Mouse (Mus musculus) embryonic facial prominence, embryonic 13.5 days (tissue): ENCODE data around the gene Grb10. TPM values are rescaled to one million over a fixed set of nuclear protein-coding genes. Genes with fewer than 3 reads are reported as not detected.

Source experiments
- ATAC-seq: fragments of 200-750 bp; cut with Nextera tagmentation; 2 replicates; pipeline ENCODE4 v1.8.0; 2017; ENCODE audit warnings: low read depth; ENCODE audit not compliant: insufficient number of reproducible peaks, insufficient read depth, low FRiP score, low TSS enrichment
- H3K27ac ChIP-seq: fragments of 300-500 bp; sonication (generic); 2 replicates; pipeline ENCODE4 v1.5.1; 2015; ENCODE audit warnings: moderate library complexity, mild to moderate bottlenecking, inconsistent platforms
- H3K27me3 ChIP-seq: fragments of 300-500 bp; sonication (generic); 2 replicates; pipeline ENCODE4 v1.6.1; 2015; ENCODE audit warnings: mild to moderate bottlenecking, inconsistent platforms
- H3K36me3 ChIP-seq: fragments of 300-500 bp; sonication (generic); 2 replicates; pipeline ENCODE4 v1.6.1; 2015; ENCODE audit warnings: mild to moderate bottlenecking, inconsistent platforms
- H3K4me1 ChIP-seq: fragments of 300-500 bp; sonication (generic); 2 replicates; pipeline ENCODE4 v1.6.1; 2015; ENCODE audit warnings: inconsistent platforms
- H3K4me2 ChIP-seq: fragments of 300-500 bp; sonication (generic); 2 replicates; pipeline ENCODE4 v1.6.1; 2015; ENCODE audit warnings: moderate library complexity, mild to moderate bottlenecking, inconsistent platforms
- H3K4me3 ChIP-seq: fragments of 300-500 bp; sonication (generic); 2 replicates; pipeline ENCODE4 v1.5.1; 2015; ENCODE audit warnings: mild to moderate bottlenecking, inconsistent platforms
- H3K9ac ChIP-seq: fragments of 300-500 bp; sonication (generic); 2 replicates; pipeline ENCODE4 v1.6.1; 2015; ENCODE audit warnings: mild to moderate bottlenecking, inconsistent platforms
- H3K9me3 ChIP-seq: fragments of 300-500 bp; sonication (generic); 2 replicates; pipeline ENCODE4 v1.6.1; 2016; ENCODE audit warnings: inconsistent platforms
- WGBS: fragments of 180-500 bp; shearing (Covaris S2); methylation state at CpG from one replicate; pipeline ENCODE4 v1.1.7; 2015; ENCODE audit warnings: mixed read lengths; 5-methylcytosine and 5-hydroxymethylcytosine counted together
- polyA plus RNA-seq: library from polyadenylated mRNA; unstranded; fragments of >200 nt; fragmentation: Nextera tagmentation; extraction: Ambion mirVana; gene quantifications from 2 replicates; pipeline ENCODE4 v1.2.1, GENCODE M21; 2015

Gene Grb10
- polyA plus RNA-seq, 1 experiment from 2014 or later: 444 TPM

- H3K27me3 ChIP-seq: no peaks in the 10 kb centered on the region
- WGBS: 80% methylated on average over 2 of the region's 2 CpGs
- no peaks in the 10 kb centered on the region for H3K4me1 ChIP-seq
- no peaks in the 10 kb centered on the region for H3K9me3 ChIP-seq
- H3K27ac ChIP-seq: no peak overlapping the region
- peaks cover 12% of the 10 kb centered on the region; the same call in 1 of the 2 replicates for H3K36me3 ChIP-seq
- no peak for ATAC-seq
- H3K9ac ChIP-seq: no peak overlapping the region
- H3K4me2 ChIP-seq: no peak overlapping the region
- H3K4me3 ChIP-seq: no peak overlapping the region
Measured at GRCm38 (mm10) chr11:11993183-11993582, 45.3 kb downstream of the Grb10 start.

GRCm38 (mm10) chr11:11989850-11990249, 48.6 kb downstream of the Grb10 start:
- Histone ChIP-seq H3K4me1 (no peaks in the 10 kb centered on the region), H3K27me3 (no peaks in the 10 kb centered on the region), H3K9ac (no peak overlapping the region), H3K4me3 (no peak overlapping the region), H3K36me3 (peaks cover 9% of the 10 kb centered on the region; the same call in 1 of the 2 replicates), H3K27ac (no peak overlapping the region), H3K4me2 (no peak overlapping the region), H3K9me3 (no peaks in the 10 kb centered on the region)
- 93% methylated on average over 4 of the region's 4 CpGs for WGBS
- ATAC-seq: no peak

GRCm38 (mm10) chr11:11987233-11987632, 51.2 kb downstream of the Grb10 start:
- Histone ChIP-seq H3K4me2 (no peak overlapping the region), H3K27me3 (no peaks in the 10 kb centered on the region), H3K36me3 (peaks cover 12% of the 10 kb centered on the region; the same call in 1 of the 2 replicates), H3K27ac (no peak overlapping the region), H3K9ac (no peak overlapping the region), H3K9me3 (no peaks in the 10 kb centered on the region), H3K4me1 (no peaks in the 10 kb centered on the region), H3K4me3 (no peak overlapping the region)
- 93% methylated on average over 3 of the region's 3 CpGs for WGBS
- no peak for ATAC-seq

GRCm38 (mm10) chr11:11978611-11979197, 59.8 kb downstream of the Grb10 start:
- 68% methylated on average over 5 of the region's 5 CpGs for WGBS
- Histone ChIP-seq H3K4me3 (no peak overlapping the region), H3K9me3 (no peaks in the 10 kb centered on the region), H3K4me2 (no peak overlapping the region), H3K36me3 (peaks cover 12% of the 10 kb centered on the region), H3K27me3 (no peaks in the 10 kb centered on the region), H3K9ac (no peak overlapping the region), H3K27ac (no peak overlapping the region), H3K4me1 (no peaks in the 10 kb centered on the region)
- no peak for ATAC-seq

- no peak overlapping the region for H3K9ac ChIP-seq
- ATAC-seq: 0 out of 2 replicates have a peak, but pooled peaks have one; percentile 69
- no peak overlapping the region for H3K27ac ChIP-seq
- H3K36me3 ChIP-seq: peaks cover 31% of the 10 kb centered on the region
- peaks cover 8% of the 10 kb centered on the region; the same call in 1 of the 2 replicates for H3K9me3 ChIP-seq
- no peak overlapping the region for H3K4me3 ChIP-seq
- H3K27me3 ChIP-seq: no peaks in the 10 kb centered on the region
- no peaks in the 10 kb centered on the region for H3K4me1 ChIP-seq
- peak overlapping the region; percentile 10; the same call in 1 of the 2 replicates for H3K4me2 ChIP-seq
- 51% methylated on average over 10 of the region's 10 CpGs for WGBS
Measured at GRCm38 (mm10) chr11:11974591-11975255, 63.8 kb downstream of the Grb10 start.

- peaks cover 8% of the 10 kb centered on the region; the same call in 1 of the 2 replicates for H3K9me3 ChIP-seq
- peaks cover 44% of the 10 kb centered on the region for H3K36me3 ChIP-seq
- no peak overlapping the region for H3K9ac ChIP-seq
- H3K4me1 ChIP-seq: no peaks in the 10 kb centered on the region
- H3K4me3 ChIP-seq: no peak overlapping the region
- H3K27ac ChIP-seq: 0 out of 2 replicates have a peak overlapping the region, but pooled peaks have one; percentile 74
- ATAC-seq: peak; percentile 66
- 59% methylated on average over 8 of the region's 8 CpGs for WGBS
- H3K27me3 ChIP-seq: no peaks in the 10 kb centered on the region
- H3K4me2 ChIP-seq: no peak overlapping the region
Measured at GRCm38 (mm10) chr11:11973366-11974014, 65.0 kb downstream of the Grb10 start.

- peaks cover 8% of the 10 kb centered on the region; the same call in 1 of the 2 replicates for H3K9me3 ChIP-seq
- peaks cover 51% of the 10 kb centered on the region for H3K36me3 ChIP-seq
- H3K27ac ChIP-seq: peak overlapping the region; percentile 74
Measured at GRCm38 (mm10) chr11:11972401-11973110, 65.9 kb downstream of the Grb10 start.

GRCm38 (mm10) chr11:11970246-11970645, 68.2 kb downstream of the Grb10 start:
- no peak overlapping the region for H3K4me2 ChIP-seq
- no peak overlapping the region for H3K4me3 ChIP-seq
- no peak overlapping the region for H3K9ac ChIP-seq
- H3K27me3 ChIP-seq: no peaks in the 10 kb centered on the region
- H3K27ac ChIP-seq: no peak overlapping the region
- 91% methylated on average over 11 of the region's 11 CpGs for WGBS
- peaks cover 8% of the 10 kb centered on the region; the same call in 1 of the 2 replicates for H3K9me3 ChIP-seq
- peaks cover 7% of the 10 kb centered on the region for H3K4me1 ChIP-seq
- H3K36me3 ChIP-seq: peaks cover 65% of the 10 kb centered on the region
- no peak for ATAC-seq

More at GRCm38 (mm10) chr11:11972401-11973110, 65.9 kb downstream of the Grb10 start:
- Histone ChIP-seq H3K27me3 (no peaks in the 10 kb centered on the region), H3K4me1 (no peaks in the 10 kb centered on the region), H3K4me3 (no peak overlapping the region), H3K9ac (no peak overlapping the region), H3K4me2 (no peak overlapping the region)
- WGBS: 88% methylated on average over 6 of the region's 6 CpGs
- no peak for ATAC-seq

GRCm38 (mm10) chr11:11968830-11969229, 69.7 kb downstream of the Grb10 start:
- H3K27ac ChIP-seq: peak overlapping the region; percentile 19
- H3K36me3 ChIP-seq: peaks cover 73% of the 10 kb centered on the region
- H3K4me2 ChIP-seq: no peak overlapping the region
- ATAC-seq: no peak
- WGBS: 60% methylated on average over 6 of the region's 6 CpGs
- peaks cover 10% of the 10 kb centered on the region for H3K4me1 ChIP-seq
- H3K9me3 ChIP-seq: peaks cover 8% of the 10 kb centered on the region; the same call in 1 of the 2 replicates
- no peak overlapping the region for H3K4me3 ChIP-seq
- H3K9ac ChIP-seq: no peak overlapping the region
- no peaks in the 10 kb centered on the region for H3K27me3 ChIP-seq

GRCm38 (mm10) chr11:11967519-11967918, 71.0 kb downstream of the Grb10 start:
- peaks cover 21% of the 10 kb centered on the region for H3K4me1 ChIP-seq
- H3K9me3 ChIP-seq: peaks cover 8% of the 10 kb centered on the region; the same call in 1 of the 2 replicates
- H3K4me3 ChIP-seq: no peak overlapping the region
- H3K27me3 ChIP-seq: no peaks in the 10 kb centered on the region
- H3K36me3 ChIP-seq: peaks cover 75% of the 10 kb centered on the region
- no peak overlapping the region for H3K9ac ChIP-seq
- no peak for ATAC-seq
- H3K4me2 ChIP-seq: no peak overlapping the region
- 86% methylated on average over 8 of the region's 8 CpGs for WGBS
- H3K27ac ChIP-seq: no peak overlapping the region

GRCm38 (mm10) chr11:11966220-11966619, 72.3 kb downstream of the Grb10 start:
- H3K27me3 ChIP-seq: no peaks in the 10 kb centered on the region
- no peak overlapping the region for H3K9ac ChIP-seq
- H3K36me3 ChIP-seq: peaks cover 66% of the 10 kb centered on the region
- no peak overlapping the region for H3K4me2 ChIP-seq
- H3K4me1 ChIP-seq: peaks cover 30% of the 10 kb centered on the region
- H3K4me3 ChIP-seq: no peak overlapping the region
- ATAC-seq: no peak
- 85% methylated on average over 3 of the region's 3 CpGs for WGBS
- peaks cover 4% of the 10 kb centered on the region; the same call in 1 of the 2 replicates for H3K9me3 ChIP-seq
- H3K27ac ChIP-seq: peak overlapping the region; percentile 58
